Mouse (Mus musculus) right cerebral cortex, postnatal 14 days (tissue): ENCODE measurements around the gene S1pr2.
"Not testable (repeated sequence)": the region's sequence is repeated elsewhere in the genome, so short reads cannot be mapped to it uniquely, and the experiment has no call there.

Experiments
- DNase-seq: peaks from one replicate; pipeline ENCODE4 v3.0.0; 2022

The S1pr2 gene

GRCm38 (mm10) chr9:20998337-20998736, 21.8 kb upstream of the S1pr2 start:
- not testable (repeated sequence) for DNase-seq

- DNase-seq, result no peak
Measured at GRCm38 (mm10) chr9:20997065-20997464, 20.5 kb upstream of the S1pr2 start.

- DNase-seq, result no peak
Measured at GRCm38 (mm10) chr9:20995069-20995468, 18.5 kb upstream of the S1pr2 start.

GRCm38 (mm10) chr9:20993165-20993898, 16.8 kb upstream of the S1pr2 start:
- no peak for DNase-seq

GRCm38 (mm10) chr9:20991587-20991986, 15.0 kb upstream of the S1pr2 start:
- no peak for DNase-seq

GRCm38 (mm10) chr9:20990861-20991260, 14.3 kb upstream of the S1pr2 start:
- no peak for DNase-seq

- DNase-seq, result no peak
Measured at GRCm38 (mm10) chr9:20987953-20988352, 11.4 kb upstream of the S1pr2 start.

GRCm38 (mm10) chr9:20986952-20987686, 10.5 kb upstream of the S1pr2 start:
- DNase-seq, result no peak

GRCm38 (mm10) chr9:20983169-20983568, 6.6 kb upstream of the S1pr2 start:
- DNase-seq, result no peak

GRCm38 (mm10) chr9:20982171-20982570, 5.6 kb upstream of the S1pr2 start:
- DNase-seq, result no peak

GRCm38 (mm10) chr9:20979769-20980168, 3.2 kb upstream of the S1pr2 start:
- no peak for DNase-seq

- no peak for DNase-seq
Measured at GRCm38 (mm10) chr9:20979181-20979580, 2.6 kb upstream of the S1pr2 start.

- no peak for DNase-seq
Measured at GRCm38 (mm10) chr9:20978409-20979095, 2.0 kb upstream of the S1pr2 start.

GRCm38 (mm10) chr9:20976961-20977689, 544 bp upstream of the S1pr2 start:
- no peak for DNase-seq

GRCm38 (mm10) chr9:20975431-20976215, 958 bp downstream of the S1pr2 start:
- peak; percentile 50 for DNase-seq

GRCm38 (mm10) chr9:20973682-20974075, 2.9 kb downstream of the S1pr2 start:
- no peak for DNase-seq

- DNase-seq, result no peak
Measured at GRCm38 (mm10) chr9:20973001-20973681, 3.4 kb downstream of the S1pr2 start.

- DNase-seq, result peak; percentile 60
Measured at GRCm38 (mm10) chr9:20972141-20972992, 4.2 kb downstream of the S1pr2 start.

GRCm38 (mm10) chr9:20971751-20972140, 4.8 kb downstream of the S1pr2 start:
- DNase-seq, result no peak

GRCm38 (mm10) chr9:20966747-20967146, 9.8 kb downstream of the S1pr2 start:
- DNase-seq, result no peak

- DNase-seq, result no peak
Measured at GRCm38 (mm10) chr9:20966008-20966407, 10.6 kb downstream of the S1pr2 start.
